Mouse (Mus musculus) C2C12 (cell line): Measurements from ENCODE around the gene Ppia.

ENCODE experiments used
- CTCF ChIP-seq: IDR thresholded peaks from one replicate; pipeline ENCODE4 v1.5.1; 2011; ENCODE audit not compliant: control insufficient read depth, insufficient read depth, insufficient read length
- FOSL1 ChIP-seq: IDR thresholded peaks from one replicate; pipeline ENCODE4 v1.8.0; 2011; ENCODE audit warnings: mild to moderate bottlenecking, low read length; ENCODE audit not compliant: poor library complexity, insufficient read depth, severe bottlenecking
- MAX ChIP-seq: IDR thresholded peaks from one replicate; pipeline ENCODE4 v1.6.1; 2011; ENCODE audit warnings: mild to moderate bottlenecking, control low read depth
- MYOD1 ChIP-seq: IDR thresholded peaks from one replicate; pipeline ENCODE4 v1.6.1; 2011; ENCODE audit warnings: low read depth; ENCODE audit not compliant: control insufficient read depth, insufficient read length
- USF1 ChIP-seq: IDR thresholded peaks from one replicate; pipeline ENCODE4 v1.6.1; 2011; ENCODE audit warnings: low read depth, mild to moderate bottlenecking, control low read depth, moderate library complexity

- TF ChIP-seq CTCF (no peak), MYOD1 (no peak), MAX (no peak), FOSL1 (no peak), USF1 (no peak)
These were observed 28.5 kb downstream of the Ppia start for GRCm38 (mm10) chr11:6443727-6444076.
